Mouse (Mus musculus) midbrain, embryonic 16.5 days (tissue): ENCODE results near the gene Irf2bp2. TPM values are rescaled to one million over a fixed set of nuclear protein-coding genes. Genes with fewer than 3 reads are reported as not detected.
"Not testable (repeated sequence)": the region's sequence is repeated elsewhere in the genome, so short reads cannot be mapped to it uniquely, and the experiment has no call there.

ENCODE experiments used
- ATAC-seq: fragments of 200-750 bp; cut with Nextera tagmentation; 2 replicates; pipeline ENCODE4 v1.8.0; 2017; ENCODE audit warnings: moderate TSS enrichment
- H3K27ac ChIP-seq: fragments of 300-500 bp; sonication (generic); 2 replicates; pipeline ENCODE4 v1.5.1; 2014; ENCODE audit warnings: mild to moderate bottlenecking, low read length, mixed read lengths
- H3K27me3 ChIP-seq: fragments of 300-500 bp; sonication (generic); 2 replicates; pipeline ENCODE4 v1.6.1; 2014; ENCODE audit warnings: low read depth, low read length, mixed read lengths; ENCODE audit not compliant: control insufficient read depth, insufficient read depth
- H3K36me3 ChIP-seq: fragments of 300-500 bp; sonication (generic); 2 replicates; pipeline ENCODE4 v1.6.1; 2014; ENCODE audit warnings: mild to moderate bottlenecking, low read length, moderate library complexity, mixed read lengths; ENCODE audit not compliant: control insufficient read depth, insufficient read depth
- H3K4me1 ChIP-seq: fragments of 300-500 bp; sonication (generic); 2 replicates; pipeline ENCODE4 v1.6.1; 2014; ENCODE audit warnings: mild to moderate bottlenecking, low read length, mixed read lengths; ENCODE audit not compliant: control insufficient read depth, insufficient read depth
- H3K4me2 ChIP-seq: fragments of 300-500 bp; sonication (generic); 2 replicates; pipeline ENCODE4 v1.6.1; 2014; ENCODE audit warnings: mild to moderate bottlenecking, low read length, mixed read lengths
- H3K4me3 ChIP-seq: fragments of 300-500 bp; sonication (generic); 2 replicates; pipeline ENCODE4 v1.5.1; 2014; ENCODE audit warnings: low read depth, mild to moderate bottlenecking, low read length, moderate library complexity, mixed read lengths
- H3K9ac ChIP-seq: fragments of 300-500 bp; sonication (generic); 2 replicates; pipeline ENCODE4 v1.6.1; 2014; ENCODE audit warnings: low read depth, low read length, mixed read lengths
- H3K9me3 ChIP-seq: fragments of 300-500 bp; sonication (generic); replicated peaks from 2 replicates; pipeline ENCODE4 v1.6.1; 2014; ENCODE audit warnings: mild to moderate bottlenecking, low read length, mixed read lengths; ENCODE audit not compliant: control insufficient read depth, poor library complexity, severe bottlenecking
- WGBS: fragments of 180-500 bp; shearing (Covaris S2); extraction: QIAGEN DNeasy Blood & Tissue Kit; methylation state at CpG from one replicate; pipeline ENCODE4 v1.1.7; 2014; 5-methylcytosine and 5-hydroxymethylcytosine counted together
- polyA plus RNA-seq: library from polyadenylated mRNA; unstranded; fragments of >200 nt; fragmentation: Nextera tagmentation; extraction: Ambion mirVana; gene quantifications from 2 replicates; pipeline ENCODE4 v1.2.1, GENCODE M21; 2015

The Irf2bp2 gene
- polyA plus RNA-seq, 1 experiment from 2014 or later, result 9.6 TPM

DNA sequence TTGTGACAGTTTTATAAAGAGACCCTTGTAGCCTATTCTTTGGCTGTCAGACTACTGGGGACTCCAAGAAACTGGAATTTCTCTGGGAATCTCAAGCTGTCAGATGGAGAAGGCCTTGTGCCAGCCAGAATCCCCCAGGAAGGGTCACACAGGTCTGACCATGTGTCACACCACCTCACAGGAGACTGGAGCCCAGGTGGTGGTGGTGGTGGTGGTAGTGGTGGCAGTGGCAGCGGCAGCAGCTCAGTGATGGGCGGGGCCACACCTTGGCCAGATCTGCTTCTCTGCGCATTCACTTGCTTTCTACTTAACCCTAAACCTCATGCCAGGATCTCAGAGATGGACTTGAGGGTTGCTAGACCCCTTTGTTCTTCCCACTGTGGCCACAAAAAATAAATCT is 19.0 kb upstream of the Irf2bp2 start:
- H3K4me2 ChIP-seq, result no peak overlapping the region
- no peaks in the 10 kb centered on the region for H3K9me3 ChIP-seq
- peaks cover 9% of the 10 kb centered on the region; the same call in 1 of the 2 replicates for H3K4me1 ChIP-seq
- 91% methylated on average over 3 of the region's 3 CpGs for WGBS
- no peak for ATAC-seq
- no peak overlapping the region for H3K9ac ChIP-seq
- no peak overlapping the region for H3K4me3 ChIP-seq
- H3K27me3 ChIP-seq, result no peaks in the 10 kb centered on the region
- H3K27ac ChIP-seq, result no peak overlapping the region
- no peaks in the 10 kb centered on the region for H3K36me3 ChIP-seq

DNA sequence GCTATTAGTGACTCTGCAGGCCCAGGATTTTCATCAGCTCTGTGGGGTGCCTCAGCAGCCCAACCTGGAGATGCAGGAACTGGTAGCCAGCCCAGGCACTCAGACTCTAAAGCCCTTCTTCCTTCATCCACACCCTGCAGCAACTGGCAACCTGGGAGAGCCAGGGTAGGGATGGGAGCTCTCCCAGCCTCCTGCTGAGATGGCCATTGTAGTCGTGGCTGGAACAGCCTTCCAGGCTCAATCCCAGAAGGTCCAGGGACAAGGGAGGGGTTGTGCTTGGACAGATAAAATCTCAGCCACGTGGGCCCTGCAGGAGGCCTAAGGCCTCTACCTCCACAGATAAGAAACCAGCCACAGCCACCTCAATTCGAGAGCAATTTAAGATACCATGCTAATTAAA is 16.9 kb upstream of the Irf2bp2 start:
- WGBS, result 12% methylated on average over 3 of the region's 3 CpGs
- Histone ChIP-seq H3K4me3 (no peak overlapping the region), H3K4me1 (peaks cover 13% of the 10 kb centered on the region), H3K27me3 (no peaks in the 10 kb centered on the region), H3K27ac (no peak overlapping the region), H3K9ac (no peak overlapping the region), H3K36me3 (no peaks in the 10 kb centered on the region), H3K9me3 (no peaks in the 10 kb centered on the region), H3K4me2 (no peak overlapping the region)
- no peak for ATAC-seq

GRCm38 (mm10) chr8:126609556-126610263 is 15.9 kb upstream of the Irf2bp2 start:
- H3K36me3 ChIP-seq, result no peaks in the 10 kb centered on the region

DNA sequence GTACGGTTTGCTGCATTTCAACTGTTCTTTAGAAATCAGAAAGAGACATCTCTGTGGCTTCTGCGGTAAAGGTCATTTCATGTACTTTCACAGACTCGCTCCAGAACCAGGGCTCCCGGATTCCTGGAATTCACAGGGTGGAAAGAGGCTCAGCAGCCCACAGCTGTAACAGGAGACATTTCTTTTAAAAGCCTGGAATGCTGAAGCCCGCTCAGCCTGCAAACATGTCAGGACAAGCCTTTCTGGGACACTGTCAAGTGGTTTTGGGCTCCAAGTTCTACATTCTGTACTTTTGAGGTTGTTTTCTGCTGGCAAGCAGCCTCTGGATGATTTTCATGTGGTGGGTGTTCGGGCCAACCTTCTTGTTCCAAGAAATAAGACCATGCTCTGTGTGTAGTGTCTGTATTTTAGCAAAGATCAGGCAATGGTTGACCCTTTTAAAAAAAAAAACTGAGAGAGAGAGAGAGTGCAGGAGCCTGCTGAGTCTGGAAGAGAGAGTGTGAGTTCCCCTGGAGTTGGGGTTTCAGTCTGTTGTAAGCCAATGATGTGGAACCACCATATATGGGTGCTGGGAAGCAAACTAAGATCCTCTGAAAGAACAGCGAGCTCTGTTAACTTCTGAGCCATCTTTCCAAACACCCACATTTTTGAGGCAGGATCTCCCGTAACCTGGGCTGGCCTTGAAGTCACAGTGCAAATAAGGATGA is 9.6 kb upstream of the Irf2bp2 start:
- no peaks in the 10 kb centered on the region for H3K36me3 ChIP-seq
- H3K9me3 ChIP-seq, result no peaks in the 10 kb centered on the region
- H3K4me1 ChIP-seq, result peaks cover 22% of the 10 kb centered on the region
- no peak overlapping the region for H3K9ac ChIP-seq
- H3K4me2 ChIP-seq, result no peak overlapping the region
- no peak overlapping the region for H3K27ac ChIP-seq
- no peak for ATAC-seq
- WGBS, result 43% methylated on average over 8 of the region's 8 CpGs
- H3K27me3 ChIP-seq, result no peaks in the 10 kb centered on the region
- no peak overlapping the region for H3K4me3 ChIP-seq

More at GRCm38 (mm10) chr8:126609556-126610263, 15.9 kb upstream of the Irf2bp2 start:
- H3K4me3 ChIP-seq, result no peak overlapping the region
- H3K4me1 ChIP-seq, result peaks cover 13% of the 10 kb centered on the region
- ATAC-seq, result no peak
- H3K27ac ChIP-seq, result no peak overlapping the region
- H3K9ac ChIP-seq, result no peak overlapping the region
- no peaks in the 10 kb centered on the region for H3K27me3 ChIP-seq
- H3K9me3 ChIP-seq, result no peaks in the 10 kb centered on the region
- WGBS, result 92% methylated on average over 11 of the region's 11 CpGs
- H3K4me2 ChIP-seq, result no peak overlapping the region

DNA sequence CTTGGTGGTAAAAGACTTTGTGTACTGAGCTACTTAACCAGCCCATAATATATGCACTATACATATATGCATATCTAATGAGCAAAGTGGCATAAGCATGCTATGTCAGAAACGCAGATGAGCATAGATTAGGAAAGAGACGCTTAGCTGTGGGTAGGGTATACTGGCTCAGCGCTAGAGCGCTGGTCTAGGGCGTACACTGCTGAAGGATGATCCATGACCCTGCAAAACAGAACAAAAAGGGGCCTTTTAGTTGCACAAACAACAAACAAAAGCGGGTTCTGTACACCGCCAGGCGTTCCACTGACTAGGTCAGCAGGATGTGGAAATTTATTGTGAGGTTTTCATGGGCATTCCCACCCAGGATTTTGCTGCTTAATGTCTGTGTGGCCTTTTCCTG is 8.9 kb upstream of the Irf2bp2 start:
- Histone ChIP-seq H3K36me3 (no peaks in the 10 kb centered on the region), H3K4me2 (no peak overlapping the region), H3K9me3 (no peaks in the 10 kb centered on the region), H3K4me3 (no peak overlapping the region), H3K9ac (no peak overlapping the region), H3K4me1 (peaks cover 17% of the 10 kb centered on the region), H3K27ac (no peak overlapping the region), H3K27me3 (no peaks in the 10 kb centered on the region)
- WGBS, result 40% methylated on average over 8 of the region's 8 CpGs
- ATAC-seq, result no peak

- Histone ChIP-seq H3K27me3 (no peaks in the 10 kb centered on the region), H3K9ac (no peak overlapping the region), H3K27ac (no peak overlapping the region), H3K4me2 (no peak overlapping the region), H3K4me1 (peaks cover 20% of the 10 kb centered on the region), H3K4me3 (no peak overlapping the region), H3K9me3 (no peaks in the 10 kb centered on the region), H3K36me3 (no peaks in the 10 kb centered on the region)
- ATAC-seq, result 0 out of 2 replicates have a peak, but pooled peaks have one; percentile 37
- 18% methylated on average over 5 of the region's 5 CpGs for WGBS
Observed at GRCm38 (mm10) chr8:126601325-126601724, 7.5 kb upstream of the Irf2bp2 start.

DNA sequence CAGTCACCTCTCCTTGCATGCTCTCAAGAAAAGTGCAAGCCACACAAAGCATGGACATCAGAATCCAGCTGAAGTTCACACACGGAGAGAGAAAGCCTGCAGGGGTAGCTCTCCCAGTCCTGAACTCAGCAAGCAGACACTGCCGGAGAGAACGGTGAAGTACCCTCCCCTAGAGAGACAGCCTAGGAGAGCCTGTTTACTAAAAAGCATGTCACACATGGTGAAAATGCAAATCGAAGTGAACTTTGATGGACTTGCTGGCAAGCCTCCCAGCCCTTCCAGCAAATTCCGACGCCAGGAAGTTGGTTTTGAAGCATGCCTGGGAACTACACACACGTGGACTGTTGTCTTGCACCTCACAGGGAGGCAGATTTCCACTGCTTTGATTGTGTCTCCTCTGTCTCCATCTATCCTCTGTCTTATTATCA is 7.0 kb upstream of the Irf2bp2 start:
- H3K27ac ChIP-seq, result no peak overlapping the region
- H3K36me3 ChIP-seq, result no peaks in the 10 kb centered on the region
- WGBS, result 1% methylated on average over 7 of the region's 7 CpGs
- H3K27me3 ChIP-seq, result no peaks in the 10 kb centered on the region
- H3K4me2 ChIP-seq, result no peak overlapping the region
- no peak for ATAC-seq
- H3K9ac ChIP-seq, result 0 out of 2 replicates have a peak overlapping the region, but pooled peaks have one; percentile 12
- peaks cover 25% of the 10 kb centered on the region for H3K4me1 ChIP-seq
- no peaks in the 10 kb centered on the region for H3K9me3 ChIP-seq
- H3K4me3 ChIP-seq, result no peak overlapping the region

- not testable (repeated sequence) for H3K4me3 ChIP-seq, H3K4me2 ChIP-seq, H3K27me3 ChIP-seq, H3K9ac ChIP-seq, H3K9me3 ChIP-seq, ATAC-seq, H3K27ac ChIP-seq, H3K36me3 ChIP-seq
- H3K4me1 ChIP-seq, result peaks cover 30% of the 10 kb centered on the region
- WGBS, result 89% methylated on average over 5 of the region's 6 CpGs
Observed at GRCm38 (mm10) chr8:126600388-126600787, 6.6 kb upstream of the Irf2bp2 start.

GRCm38 (mm10) chr8:126599297-126599696 is 5.5 kb upstream of the Irf2bp2 start:
- WGBS, result 87% methylated on average over 4 of the region's 4 CpGs
- peaks cover 36% of the 10 kb centered on the region for H3K4me1 ChIP-seq
- no peaks in the 10 kb centered on the region for H3K27me3 ChIP-seq
- no peak overlapping the region for H3K9ac ChIP-seq
- H3K4me2 ChIP-seq, result no peak overlapping the region
- no peak overlapping the region for H3K27ac ChIP-seq
- no peaks in the 10 kb centered on the region for H3K9me3 ChIP-seq
- no peak for ATAC-seq
- no peaks in the 10 kb centered on the region for H3K36me3 ChIP-seq
- no peak overlapping the region for H3K4me3 ChIP-seq
